Mouse (Mus musculus): ENCODE results near the gene Stard13.

Gene Stard13

GRCm38 (mm10) chr5:151228367-151229005 is 5.2 kb downstream of the Stard13 start:
- no peak for DNase-seq

GRCm38 (mm10) chr5:151223696-151224366 is 9.8 kb downstream of the Stard13 start:
- DNase-seq, result no peak

- DNase-seq, result no peak
These were observed 10.8 kb downstream of the Stard13 start for GRCm38 (mm10) chr5:151222791-151223190.

GRCm38 (mm10) chr5:151218689-151219115 is 14.9 kb downstream of the Stard13 start:
- no peak for DNase-seq

GRCm38 (mm10) chr5:151213097-151213496 is 20.5 kb downstream of the Stard13 start:
- no peak for DNase-seq

- no peak for DNase-seq
These were observed 22.8 kb downstream of the Stard13 start for GRCm38 (mm10) chr5:151210869-151211268.

GRCm38 (mm10) chr5:151210060-151210459 is 23.6 kb downstream of the Stard13 start:
- no peak for DNase-seq

- DNase-seq, result no peak
These were observed 28.6 kb downstream of the Stard13 start for GRCm38 (mm10) chr5:151205017-151205416.

- DNase-seq, result no peak
These were observed 30.7 kb downstream of the Stard13 start for GRCm38 (mm10) chr5:151202925-151203324.

- DNase-seq, result no peak
These were observed 32.4 kb downstream of the Stard13 start for GRCm38 (mm10) chr5:151201220-151201619.

GRCm38 (mm10) chr5:151199235-151199634 is 34.4 kb downstream of the Stard13 start:
- DNase-seq, result no peak

GRCm38 (mm10) chr5:151196603-151197272 is 36.9 kb downstream of the Stard13 start:
- DNase-seq, result no peak

- DNase-seq, result no peak
These were observed 39.6 kb downstream of the Stard13 start for GRCm38 (mm10) chr5:151193885-151194520.

GRCm38 (mm10) chr5:151192266-151192665 is 41.4 kb downstream of the Stard13 start:
- no peak for DNase-seq

GRCm38 (mm10) chr5:151190764-151191163 is 42.9 kb downstream of the Stard13 start:
- DNase-seq, result no peak

GRCm38 (mm10) chr5:151189789-151190378 is 43.8 kb downstream of the Stard13 start:
- DNase-seq, result peak in 1 of 2 experiments; percentile 10

- DNase-seq, result no peak
These were observed 44.3 kb downstream of the Stard13 start for GRCm38 (mm10) chr5:151189321-151189720.

- DNase-seq, result no peak
These were observed 45.0 kb downstream of the Stard13 start for GRCm38 (mm10) chr5:151188659-151189058.

- no peak for DNase-seq
These were observed 46.3 kb downstream of the Stard13 start for GRCm38 (mm10) chr5:151187336-151187735.

- no peak for DNase-seq
These were observed 48.3 kb downstream of the Stard13 start for GRCm38 (mm10) chr5:151185286-151185856.

- DNase-seq, result no peak
These were observed 49.9 kb downstream of the Stard13 start for GRCm38 (mm10) chr5:151183656-151184240.

GRCm38 (mm10) chr5:151181288-151181687 is 52.3 kb downstream of the Stard13 start:
- no peak for DNase-seq

Data from cerebellum, postnatal 36 days (tissue).